22 mouse cellular contexts compared by ENCODE assay signal in the genomic region with DNA sequence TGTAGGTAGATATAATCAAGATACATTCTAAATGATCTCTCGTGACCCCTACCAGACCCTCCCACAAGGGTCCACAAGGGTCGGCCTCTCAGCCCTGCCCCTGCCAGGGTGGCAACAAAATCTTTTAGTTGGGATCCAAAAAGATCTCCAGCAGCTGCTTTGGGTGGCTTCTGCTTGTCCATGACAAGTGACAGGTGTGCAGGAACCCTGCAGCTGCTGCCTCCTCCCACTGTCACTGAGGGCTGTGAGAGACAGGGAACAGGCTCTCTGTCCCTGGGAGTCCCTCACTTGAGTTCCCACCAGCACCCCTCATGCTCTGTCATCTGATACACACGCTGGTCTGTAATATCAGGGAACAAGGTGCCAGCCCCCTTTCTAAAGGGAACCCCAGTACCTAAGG. TPM values are rescaled to one million over a fixed set of nuclear protein-coding genes. Genes with fewer than 3 reads are reported as not detected.
DNase-seq lines count a peak whose midpoint lies in the region; ATAC-seq and TF ChIP-seq lines count a peak whose summit lies in the region.
"Had no signal": no experiment of that assay in that cellular context is flagged by ENCODE, and none has a peak within 500 bp of the region (broad histone marks: within the 10 kb centered on the region; RNA-seq: fewer than 3 reads in every experiment).

No protein-coding gene starts in this region.

- no peak overlapping the region for H3K27ac ChIP-seq in limb, embryonic 14.5 days (replicated peaks; ENCODE audit: low read depth, low read length)
- no peak overlapping the region for H3K27ac ChIP-seq in limb, embryonic 10.5 days
- H3K27ac ChIP-seq: embryonic facial prominence, embryonic 13.5 days; forebrain, embryonic 13.5 days; forebrain, embryonic 15.5 days had no signal

- WGBS in limb, embryonic 14.5 days: 60% methylated on average over 3 of the region's 3 CpGs
- 79% methylated on average over 3 of the region's 3 CpGs for WGBS in limb, embryonic 10.5 days

- no peaks in the 10 kb centered on the region for H3K36me3 ChIP-seq in limb, embryonic 14.5 days (ENCODE audit: control insufficient read depth, insufficient read depth, low read length)
- H3K36me3 ChIP-seq in limb, embryonic 10.5 days: no peaks in the 10 kb centered on the region
- H3K36me3 ChIP-seq in C2C12 (ENCODE audit: control insufficient read depth, insufficient read depth) (no peaks in the 10 kb centered on the region), myocyte (ENCODE audit: control insufficient read depth, insufficient read depth) (no peaks in the 10 kb centered on the region)
- H3K36me3 ChIP-seq: embryonic facial prominence, embryonic 13.5 days; forebrain, embryonic 15.5 days; G1E had no signal

- no peak overlapping the region for H3ac ChIP-seq in C2C12 (ENCODE audit: control insufficient read depth, insufficient read length, low read depth)
- H3ac ChIP-seq in myocyte (ENCODE audit: control insufficient read depth, insufficient read length): no peak overlapping the region

- DNase-seq in limb, embryonic 14.5 days (ENCODE audit: low spot score): no peak
- no peak for DNase-seq in limb, embryonic 10.5 days (ENCODE audit: low spot score)
- no peak for DNase-seq in left cerebral cortex, postnatal 36 days (ENCODE audit: low spot score in 2 of 2)
- DNase-seq: adrenal gland, adult 8-10 months; adrenal gland, postnatal 14 days; adrenal gland, postnatal 36 days; cerebellum, adult 11-12 months; cerebellum, adult 2 months; cerebellum, adult 9-10 months; cerebellum, postnatal 10 days; cerebellum, postnatal 25 days; forebrain, postnatal 0 days had no signal

- H3K4me3 ChIP-seq in limb, embryonic 14.5 days (replicated peaks; ENCODE audit: low read length): no peak overlapping the region
- no peak overlapping the region for H3K4me3 ChIP-seq in limb, embryonic 10.5 days
- H3K4me3 ChIP-seq in C2C12 (ENCODE audit: insufficient read depth, poor library complexity, severe bottlenecking): no peak overlapping the region
- no peak overlapping the region for H3K4me3 ChIP-seq in myocyte
- H3K4me3 ChIP-seq: embryonic facial prominence, embryonic 13.5 days; forebrain, embryonic 13.5 days; forebrain, embryonic 15.5 days had no signal

- H3K9ac ChIP-seq in limb, embryonic 14.5 days (ENCODE audit: low read depth, low read length, severe bottlenecking): no peak overlapping the region
- H3K9ac ChIP-seq: embryonic facial prominence, embryonic 13.5 days; forebrain, embryonic 13.5 days; forebrain, embryonic 15.5 days; forebrain, postnatal 0 days had no signal

- no peak overlapping the region for H3K4me2 ChIP-seq in limb, embryonic 14.5 days (replicated peaks; ENCODE audit: low read depth, low read length, severe bottlenecking)
- peak overlapping the region; percentile 45 for H3K4me2 ChIP-seq in myocyte (ENCODE audit: low read depth)
- H3K4me2 ChIP-seq: embryonic facial prominence, embryonic 13.5 days; forebrain, embryonic 13.5 days; forebrain, embryonic 15.5 days had no signal

- TF ChIP-seq POLR2A in limb, embryonic 14.5 days (IDR thresholded peaks at IDR 0.05; ENCODE audit: borderline replicate concordance, extremely low read depth, insufficient read depth, insufficient read length): no peak
- no peak for TF ChIP-seq POLR2A in myocyte (IDR thresholded peaks at IDR 0.05; ENCODE audit: insufficient read length, low read depth)

- H3K4me1 ChIP-seq in limb, embryonic 14.5 days (ENCODE audit: control insufficient read depth, insufficient read depth, low read length): no peaks in the 10 kb centered on the region; the same call in 1 of the 2 replicates
- no peaks in the 10 kb centered on the region for H3K4me1 ChIP-seq in limb, embryonic 10.5 days
- H3K4me1 ChIP-seq: forebrain, embryonic 13.5 days had no signal

- ATAC-seq in limb, embryonic 14.5 days (ENCODE audit: low FRiP score, low read depth): peak; percentile 49
- ATAC-seq: activated CD4-positive, CD25-positive, alpha-beta regulatory T cell, adult 4 months; CD4-positive, CD25-positive, alpha-beta regulatory T cell, adult 4 months; forebrain, embryonic 13.5 days; forebrain, embryonic 15.5 days; forebrain, postnatal 0 days; Patski had no signal

- H3K79me2 ChIP-seq in C2C12 (ENCODE audit: control insufficient read depth, insufficient read depth) (no peaks in the 10 kb centered on the region), myocyte (ENCODE audit: control insufficient read depth, insufficient read depth) (no peaks in the 10 kb centered on the region)

- no peaks in the 10 kb centered on the region for H3K79me3 ChIP-seq in C2C12 (ENCODE audit: low read depth)

- no peaks in the 10 kb centered on the region for H3K9me3 ChIP-seq in limb, embryonic 14.5 days (ENCODE audit: control insufficient read depth, low read length)
- H3K9me3 ChIP-seq in limb, embryonic 10.5 days (replicated peaks): no peaks in the 10 kb centered on the region
- H3K9me3 ChIP-seq: embryonic facial prominence, embryonic 13.5 days; forebrain, embryonic 13.5 days; forebrain, embryonic 15.5 days; G1E had no signal

- H3K27me3 ChIP-seq in limb, embryonic 14.5 days (ENCODE audit: control insufficient read depth, insufficient read depth, low read length): no peaks in the 10 kb centered on the region
- no peaks in the 10 kb centered on the region for H3K27me3 ChIP-seq in limb, embryonic 10.5 days (ENCODE audit: low read depth, poor library complexity, severe bottlenecking)
- H3K27me3 ChIP-seq in C2C12 (ENCODE audit: control insufficient read depth, insufficient read depth, insufficient read length): peaks cover 8% of the 10 kb centered on the region
- H3K27me3 ChIP-seq in myocyte (ENCODE audit: control insufficient read depth, insufficient read depth, insufficient read length): no peaks in the 10 kb centered on the region
- H3K27me3 ChIP-seq: CH12.LX; embryonic facial prominence, embryonic 13.5 days; forebrain, embryonic 13.5 days; forebrain, embryonic 15.5 days; Patski had no signal

- no peak for TF ChIP-seq CTCF in C2C12 (IDR thresholded peaks at IDR 0.05; ENCODE audit: control insufficient read depth, insufficient read depth, insufficient read length)

- intact Hi-C loops in left cerebral cortex, postnatal 36 days (cut with DNase I): no loop called here

TF ChIP-seq in C2C12, 6 proteins besides CTCF, POLR2A, EP300 and RAD21:
- TF ChIP-seq MAX (IDR thresholded peaks at IDR 0.05): no peak
- no peak for TF ChIP-seq USF1 (IDR thresholded peaks at IDR 0.05; ENCODE audit: low read depth)
- TF ChIP-seq MYOD1 (IDR thresholded peaks at IDR 0.05; ENCODE audit: control insufficient read depth, insufficient read length, low read depth): peak; percentile 26
- no peak for TF ChIP-seq FOSL1 (IDR thresholded peaks at IDR 0.05; ENCODE audit: insufficient read depth, low read length, poor library complexity, severe bottlenecking)
- TF ChIP-seq CEBPB (IDR thresholded peaks at IDR 0.05; ENCODE audit: low read depth): no peak
- no peak for TF ChIP-seq MYOG (IDR thresholded peaks at IDR 0.05; ENCODE audit: control insufficient read depth, extremely low read depth, insufficient read length)

TF ChIP-seq in myocyte, 11 proteins besides CTCF, POLR2A, EP300 and RAD21:
- TF ChIP-seq E2F4 (IDR thresholded peaks at IDR 0.05; ENCODE audit: insufficient read depth) (no peak), TCF12 (IDR thresholded peaks at IDR 0.05; ENCODE audit: insufficient read depth, poor library complexity, severe bottlenecking) (peak; percentile 98), MYOG (IDR thresholded peaks at IDR 0.05; ENCODE audit: control insufficient read depth in 1 of 3, insufficient read depth in 1 of 3, insufficient read length in 2 of 3, low read depth in 2 of 3) (peak; percentile 88 to 99 (median 96)), MYOD1 (IDR thresholded peaks at IDR 0.05; ENCODE audit: control insufficient read depth in 1 of 3, insufficient read length in 2 of 3, low read depth in 2 of 3) (peak; percentile 74 to 99 (median 97)), TCF3 (IDR thresholded peaks at IDR 0.05; ENCODE audit: insufficient read length, low read depth) (peak; percentile 94), CEBPB (IDR thresholded peaks at IDR 0.05; ENCODE audit: insufficient read depth, poor library complexity, severe bottlenecking) (no peak)
TF ChIP-seq in myocyte: peak in this region for 4.

RNA-seq across cellular contexts. Expression of a gene that starts 8.3 kb away (rescaled TPM):
- polyA plus RNA-seq in limb, embryonic 14.5 days (2012; rRNA removed): 81.1 and 127 TPM in 2 replicates
- 245 and 262 TPM in 2 replicates for polyA plus RNA-seq in limb, embryonic 14.5 days (2014; fragmentation: Nextera tagmentation; extraction: Ambion mirVana)
- 399 and 416 TPM in 2 replicates for polyA plus RNA-seq in limb, embryonic 10.5 days (2016; fragmentation: Nextera tagmentation; extraction: Ambion mirVana)
- polyA plus RNA-seq in C2C12 (2012; fragmentation: generic; extraction: Trizol) (192 TPM), myocyte (2012; fragmentation: generic; extraction: Trizol) (201 TPM)
- 100 to 1,000 TPM; 188 to 203 TPM for total RNA-seq in left cerebral cortex, postnatal 36 days (2021)

RNA-seq across cellular contexts. Expression of a gene that starts 57.8 kb away (rescaled TPM):
- 12.3 and 13.0 TPM in 2 replicates for polyA plus RNA-seq in limb, embryonic 14.5 days (2012; rRNA removed)
- polyA plus RNA-seq in limb, embryonic 14.5 days (2014; fragmentation: Nextera tagmentation; extraction: Ambion mirVana): 12.4 and 14.0 TPM in 2 replicates
- polyA plus RNA-seq in limb, embryonic 10.5 days (2016; fragmentation: Nextera tagmentation; extraction: Ambion mirVana): 15.5 and 16.3 TPM in 2 replicates
- polyA plus RNA-seq in C2C12 (2012; fragmentation: generic; extraction: Trizol) (10.2 TPM), myocyte (2012; fragmentation: generic; extraction: Trizol) (9.3 TPM)
- total RNA-seq in left cerebral cortex, postnatal 36 days (2021): 10 to 100 TPM; 18.3 to 22.8 TPM
